Mouse (Mus musculus): ENCODE data around the gene Arl6ip5. TPM values are rescaled to one million over a fixed set of nuclear protein-coding genes. Genes with fewer than 3 reads are reported as not detected.
"Not testable (repeated sequence)": the region's sequence is repeated elsewhere in the genome, so short reads cannot be mapped to it uniquely, and the experiment has no call there.

The Arl6ip5 gene
- polyA plus RNA-seq, 1 experiment from 2014 or later: 69.1 TPM

DNA sequence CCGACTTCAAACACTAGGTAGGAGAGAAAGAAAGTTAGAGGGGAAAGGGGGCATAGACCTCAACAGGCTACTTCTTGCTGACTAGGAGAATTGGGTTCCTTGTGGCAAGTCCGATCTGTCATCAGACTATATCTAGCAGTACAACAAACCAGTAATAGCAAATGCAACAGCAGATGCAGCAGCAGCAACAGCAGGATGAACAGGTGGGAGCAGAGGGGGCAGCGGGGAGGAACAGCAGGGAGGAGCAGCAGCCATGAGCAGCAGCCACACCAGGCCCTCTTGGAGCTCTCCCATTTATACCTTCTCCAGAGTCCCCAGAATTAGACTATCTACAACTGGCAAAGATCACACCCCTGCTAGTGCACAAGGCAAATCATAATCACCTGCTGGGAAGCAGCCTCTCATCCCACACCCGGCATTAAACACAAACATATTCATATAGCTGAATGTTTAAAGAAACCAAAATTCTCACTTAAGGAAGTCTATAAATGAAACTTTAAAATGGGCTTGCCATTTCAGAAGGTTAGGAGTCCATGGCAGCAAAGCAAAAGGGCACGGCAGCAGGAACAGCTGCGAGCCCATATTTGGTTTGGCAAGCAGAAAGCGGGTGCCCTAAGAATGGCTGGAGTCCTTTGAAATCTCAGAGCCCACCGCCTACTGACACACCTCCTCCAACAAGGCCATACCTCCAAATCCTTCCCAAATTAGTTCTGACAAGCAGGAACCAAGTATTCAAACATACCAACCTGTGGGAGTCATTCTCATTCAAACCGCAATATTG, 16.8 kb downstream of the Arl6ip5 start:
- Histone ChIP-seq H3K4me1 (peaks cover 6% of the 10 kb centered on the region; the same call in 1 of the 2 replicates), H3K36me3 (peaks cover 30% of the 10 kb centered on the region), H3K4me2 (no peak overlapping the region), H3K27ac (no peak overlapping the region), H3K9ac (no peak overlapping the region), H3K9me3 (replicated peaks) (no peaks in the 10 kb centered on the region), H3K4me3 (replicated peaks) (no peak overlapping the region), H3K27me3 (no peaks in the 10 kb centered on the region)
- WGBS: 97% methylated on average over 9 of the region's 9 CpGs
- ATAC-seq (replicated peaks; ENCODE audit: low FRiP score): no peak

DNA sequence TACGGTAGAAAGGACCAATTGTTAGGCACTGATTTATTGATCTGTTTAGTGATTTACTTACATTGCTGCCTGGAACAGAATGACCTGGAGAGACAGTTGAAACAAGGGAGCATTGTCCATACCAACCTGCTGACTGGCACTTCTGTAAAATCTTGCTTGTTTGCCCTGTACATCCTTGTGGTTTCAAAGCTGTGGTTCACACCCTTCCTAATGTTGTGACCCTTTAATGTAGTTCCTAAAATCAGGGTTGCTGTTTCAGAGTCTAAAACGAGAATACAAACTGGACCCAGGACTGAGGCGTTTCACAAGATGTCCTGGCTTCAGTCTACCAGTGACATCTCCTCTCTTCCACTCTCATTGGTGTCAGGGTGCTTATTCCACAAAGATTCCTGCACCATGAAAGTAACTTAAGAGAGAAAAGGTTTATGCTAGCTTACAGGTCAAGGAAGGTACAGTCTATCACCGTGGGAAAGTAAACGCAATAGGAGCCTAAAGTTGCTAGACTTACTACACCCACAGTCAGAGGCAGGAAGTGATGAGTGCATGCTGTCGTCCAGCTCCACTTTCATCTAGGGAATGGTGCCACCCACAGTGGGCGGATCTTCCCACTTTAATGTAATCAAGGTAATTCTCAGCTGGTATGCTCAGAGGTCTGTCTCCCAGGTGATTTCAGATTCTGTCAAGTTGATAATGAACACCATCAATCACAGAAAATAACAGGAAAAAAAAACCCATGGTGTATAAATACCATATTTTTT, 24.6 kb downstream of the Arl6ip5 start:
- Histone ChIP-seq H3K9ac (no peak overlapping the region), H3K4me3 (replicated peaks) (no peak overlapping the region), H3K36me3 (peaks cover 40% of the 10 kb centered on the region), H3K4me1 (peaks cover 4% of the 10 kb centered on the region; the same call in 1 of the 2 replicates), H3K9me3 (replicated peaks) (no peaks in the 10 kb centered on the region), H3K27ac (no peak overlapping the region), H3K27me3 (no peaks in the 10 kb centered on the region), H3K4me2 (no peak overlapping the region)
- no peak for ATAC-seq (replicated peaks; ENCODE audit: low FRiP score)
- 81% methylated on average over 7 of the region's 7 CpGs for WGBS

GRCm38 (mm10) chr6:97236088-97236487, 25.6 kb downstream of the Arl6ip5 start:
- WGBS: 88% methylated on average over 5 of the region's 5 CpGs
- H3K27me3 ChIP-seq: no peaks in the 10 kb centered on the region
- no peak overlapping the region for H3K4me3 ChIP-seq (replicated peaks)
- H3K36me3 ChIP-seq: peaks cover 30% of the 10 kb centered on the region
- no peak overlapping the region for H3K27ac ChIP-seq
- H3K9ac ChIP-seq: no peak overlapping the region
- no peak overlapping the region for H3K4me2 ChIP-seq
- peaks cover 4% of the 10 kb centered on the region; the same call in 1 of the 2 replicates for H3K4me1 ChIP-seq
- no peak for ATAC-seq (replicated peaks; ENCODE audit: low FRiP score)
- H3K9me3 ChIP-seq (replicated peaks): no peaks in the 10 kb centered on the region

GRCm38 (mm10) chr6:97239360-97239759, 28.9 kb downstream of the Arl6ip5 start:
- H3K27ac ChIP-seq: no peak overlapping the region
- H3K4me1 ChIP-seq: peaks cover 4% of the 10 kb centered on the region; the same call in 1 of the 2 replicates
- no peaks in the 10 kb centered on the region for H3K27me3 ChIP-seq
- no peak for ATAC-seq (replicated peaks; ENCODE audit: low FRiP score)
- H3K36me3 ChIP-seq: peaks cover 9% of the 10 kb centered on the region; the same call in 1 of the 2 replicates
- no peak overlapping the region for H3K4me2 ChIP-seq
- no peak overlapping the region for H3K9ac ChIP-seq
- 91% methylated on average over 6 of the region's 6 CpGs for WGBS
- no peaks in the 10 kb centered on the region for H3K9me3 ChIP-seq (replicated peaks)
- no peak overlapping the region for H3K4me3 ChIP-seq (replicated peaks)

DNA sequence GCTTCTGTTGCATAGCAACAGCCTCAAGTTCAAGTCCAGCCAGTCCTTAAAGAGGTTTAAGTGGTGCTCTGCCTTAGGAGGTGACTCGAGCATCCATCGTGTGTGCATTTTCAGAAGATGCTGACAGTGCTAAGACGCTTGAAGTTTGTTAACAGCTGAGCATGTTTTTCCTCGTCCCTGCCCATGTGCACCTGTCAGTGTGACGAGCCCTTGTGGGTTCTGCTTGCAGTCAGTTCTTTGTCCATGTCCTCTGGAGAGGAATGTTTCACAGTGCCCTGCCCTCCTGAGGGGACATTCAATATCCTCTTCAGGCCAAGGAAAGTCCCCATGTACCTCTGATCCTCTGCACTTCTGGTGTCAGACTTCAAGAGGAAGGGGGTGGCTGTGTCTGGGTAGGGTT, 29.6 kb downstream of the Arl6ip5 start:
- H3K4me3 ChIP-seq (replicated peaks): no peak overlapping the region
- no peak overlapping the region for H3K9ac ChIP-seq
- H3K9me3 ChIP-seq (replicated peaks): no peaks in the 10 kb centered on the region
- H3K4me2 ChIP-seq: no peak overlapping the region
- H3K27me3 ChIP-seq: no peaks in the 10 kb centered on the region
- ATAC-seq (replicated peaks; ENCODE audit: low FRiP score): no peak
- 0 out of 2 replicates have a peak, but pooled peaks cover 2% of the 10 kb centered on the region for H3K36me3 ChIP-seq
- H3K27ac ChIP-seq: no peak overlapping the region
- H3K4me1 ChIP-seq: peaks cover 4% of the 10 kb centered on the region; the same call in 1 of the 2 replicates
- 81% methylated on average over 5 of the region's 5 CpGs for WGBS

DNA sequence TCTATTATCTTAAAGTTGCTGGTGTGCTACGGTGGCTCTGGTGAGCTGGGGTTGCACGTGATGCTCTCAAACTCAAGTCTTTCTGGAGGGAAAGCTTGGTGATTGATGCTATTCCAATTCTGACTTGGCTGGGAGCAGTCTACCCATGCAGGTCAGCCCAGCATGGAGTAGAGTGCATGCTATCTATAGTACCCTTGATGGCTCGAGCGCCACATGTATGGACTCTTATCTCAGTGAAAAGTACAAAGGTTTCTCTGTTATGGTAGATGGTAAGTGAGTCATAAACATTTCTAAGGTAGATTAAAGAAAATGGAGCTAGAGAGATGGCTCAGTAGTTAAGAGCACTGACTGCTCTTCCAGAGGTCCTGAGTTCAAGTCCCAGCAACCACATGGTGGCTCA, 32.0 kb downstream of the Arl6ip5 start:
- WGBS: 89% methylated on average over 4 of the region's 4 CpGs
- Histone ChIP-seq H3K36me3 (no peaks in the 10 kb centered on the region), H3K9ac (no peak overlapping the region), H3K27me3 (no peaks in the 10 kb centered on the region), H3K9me3 (replicated peaks) (no peaks in the 10 kb centered on the region), H3K4me1 (no peaks in the 10 kb centered on the region), H3K4me3 (replicated peaks) (no peak overlapping the region), H3K4me2 (no peak overlapping the region), H3K27ac (no peak overlapping the region)
- no peak for ATAC-seq (replicated peaks; ENCODE audit: low FRiP score)

- Histone ChIP-seq H3K9me3 (replicated peaks) (no peaks in the 10 kb centered on the region), H3K4me2 (no peak overlapping the region), H3K27me3 (no peaks in the 10 kb centered on the region), H3K4me1 (no peaks in the 10 kb centered on the region), H3K27ac (no peak overlapping the region), H3K4me3 (replicated peaks) (no peak overlapping the region), H3K9ac (no peak overlapping the region), H3K36me3 (no peaks in the 10 kb centered on the region)
- no peak for ATAC-seq (replicated peaks; ENCODE audit: low FRiP score)
Observed at GRCm38 (mm10) chr6:97245200-97245599, 34.7 kb downstream of the Arl6ip5 start.

DNA sequence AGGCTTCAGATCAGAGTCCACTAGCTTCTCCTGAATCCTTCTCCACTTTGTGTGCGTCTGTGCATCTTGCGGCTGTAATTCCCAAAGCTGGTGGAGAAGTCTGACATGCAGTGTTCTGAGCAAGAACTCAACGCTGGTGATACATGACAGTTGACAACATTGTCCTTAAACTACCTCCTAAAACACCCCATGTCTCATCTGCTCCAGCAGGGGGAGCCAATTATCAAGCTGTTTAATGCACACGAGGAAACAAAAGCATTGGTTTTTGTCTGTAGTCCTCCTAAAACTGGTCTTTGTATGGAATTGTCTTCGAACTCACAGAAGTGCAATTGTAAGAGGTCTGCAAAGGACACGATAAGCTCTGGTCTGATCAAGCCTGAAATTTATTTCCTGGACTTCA, 40.5 kb downstream of the Arl6ip5 start:
- Histone ChIP-seq H3K9ac (no peak overlapping the region), H3K27me3 (no peaks in the 10 kb centered on the region), H3K4me2 (no peak overlapping the region), H3K36me3 (no peaks in the 10 kb centered on the region), H3K4me3 (replicated peaks) (no peak overlapping the region), H3K4me1 (0 out of 2 replicates have a peak, but pooled peaks cover 4% of the 10 kb centered on the region), H3K9me3 (replicated peaks) (no peaks in the 10 kb centered on the region), H3K27ac (no peak overlapping the region)
- no peak for ATAC-seq (replicated peaks; ENCODE audit: low FRiP score)
- WGBS: 43% methylated on average over 6 of the region's 6 CpGs

- Histone ChIP-seq H3K4me3 (replicated peaks) (no peak overlapping the region), H3K4me2 (no peak overlapping the region), H3K9me3 (replicated peaks) (no peaks in the 10 kb centered on the region), H3K27me3 (no peaks in the 10 kb centered on the region), H3K9ac (no peak overlapping the region), H3K27ac (no peak overlapping the region), H3K4me1 (0 out of 2 replicates have a peak, but pooled peaks cover 4% of the 10 kb centered on the region), H3K36me3 (no peaks in the 10 kb centered on the region)
- no peak for ATAC-seq (replicated peaks; ENCODE audit: low FRiP score)
- 42% methylated on average over 5 of the region's 5 CpGs for WGBS
Observed at GRCm38 (mm10) chr6:97252086-97252485, 41.6 kb downstream of the Arl6ip5 start.

DNA sequence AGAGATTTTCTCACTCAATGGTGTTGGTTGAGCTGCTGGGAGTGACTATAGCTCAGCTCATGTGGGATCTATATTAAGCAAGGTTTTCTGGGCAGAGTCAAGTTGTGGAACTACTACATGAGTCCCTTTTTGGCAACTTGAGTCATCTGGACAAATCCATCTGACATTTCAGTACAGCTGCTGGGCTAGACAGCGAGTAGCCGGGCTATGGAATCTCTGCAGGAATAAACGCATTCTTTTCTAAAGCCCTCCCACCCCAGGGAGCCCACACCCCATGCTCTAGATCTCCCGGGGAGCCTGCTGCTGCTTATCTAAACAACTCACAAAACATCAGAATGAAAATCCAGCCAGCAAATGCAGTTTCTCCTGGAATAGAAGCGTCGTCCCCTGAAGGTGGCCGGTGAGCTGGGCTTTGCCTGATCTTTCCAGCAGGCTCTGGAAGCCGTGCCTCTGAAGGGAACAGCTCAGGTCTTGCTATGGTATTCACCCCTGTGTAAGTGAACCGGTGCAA, 42.3 kb downstream of the Arl6ip5 start, which contains the start of gene Lmod3:
Gene Lmod3 (minus strand): TSS at position 49 of the 511 bp plus-strand sequence.
- Histone ChIP-seq H3K36me3 (no peaks in the 10 kb centered on the region), H3K4me2 (no peak within 1 kb of the TSS), H3K9me3 (replicated peaks) (no peaks in the 10 kb centered on the region), H3K27ac (no peak within 1 kb of the TSS), H3K4me3 (replicated peaks) (no peak within 1 kb of the TSS), H3K27me3 (no peaks in the 10 kb centered on the region), H3K4me1 (0 out of 2 replicates have a peak, but pooled peaks cover 4% of the 10 kb centered on the region), H3K9ac (no peak within 1 kb of the TSS)
- 36% methylated on average over 9 of the region's 9 CpGs for WGBS
- no peak for ATAC-seq (replicated peaks; ENCODE audit: low FRiP score)

GRCm38 (mm10) chr6:97258489-97258888, 48.0 kb downstream of the Arl6ip5 start:
- H3K4me3 ChIP-seq (replicated peaks): no peak overlapping the region
- WGBS: 90% methylated on average over 1 of the region's 1 CpGs
- H3K9me3 ChIP-seq (replicated peaks): no peaks in the 10 kb centered on the region
- no peak overlapping the region for H3K4me2 ChIP-seq
- H3K27ac ChIP-seq: no peak overlapping the region
- H3K4me1 ChIP-seq: no peaks in the 10 kb centered on the region
- ATAC-seq (replicated peaks; ENCODE audit: low FRiP score): no peak
- no peaks in the 10 kb centered on the region for H3K27me3 ChIP-seq
- no peak overlapping the region for H3K9ac ChIP-seq
- no peaks in the 10 kb centered on the region for H3K36me3 ChIP-seq

DNA sequence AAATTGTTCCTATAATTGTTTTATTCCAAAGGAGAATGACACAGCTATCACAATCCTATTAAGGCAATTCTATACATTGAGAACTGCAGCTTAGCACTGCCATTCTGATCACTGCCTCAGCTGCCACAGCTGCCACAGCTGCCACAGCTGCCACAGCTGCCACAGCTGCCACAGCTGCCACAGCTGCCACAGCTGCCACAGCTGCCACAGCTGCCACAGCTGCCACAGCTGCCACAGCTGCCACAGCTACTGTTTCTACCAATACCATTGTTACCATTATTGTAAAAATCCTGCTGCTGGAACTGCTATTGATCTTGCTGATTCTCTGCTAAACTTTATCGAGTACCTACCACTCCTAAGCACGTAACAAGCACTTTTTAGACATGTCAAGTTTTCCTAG, 49.4 kb downstream of the Arl6ip5 start:
- not testable (repeated sequence) for H3K27ac ChIP-seq; H3K4me2 ChIP-seq; H3K4me3 ChIP-seq (replicated peaks); H3K36me3 ChIP-seq; ATAC-seq (replicated peaks; ENCODE audit: low FRiP score); H3K9me3 ChIP-seq (replicated peaks); H3K27me3 ChIP-seq; H3K4me1 ChIP-seq; H3K9ac ChIP-seq
- 95% methylated on average over 2 of the region's 2 CpGs for WGBS

Measured in kidney, embryonic 15.5 days (tissue).